Mouse (Mus musculus): ENCODE results near the gene Limch1. TPM values are rescaled to one million over a fixed set of nuclear protein-coding genes. Genes with fewer than 3 reads are reported as not detected.

Gene Limch1
- polyA plus RNA-seq, 1 experiment from 2014 or later = 81.0 TPM

- Histone ChIP-seq H3K27ac (ENCODE audit: low read length) (peak overlapping the region; percentile 72), H3K4me3 (replicated peaks; ENCODE audit: low read length) (no peak overlapping the region), H3K27me3 (replicated peaks; ENCODE audit: control insufficient read depth, insufficient read depth, low read length) (no peaks in the 10 kb centered on the region), H3K36me3 (ENCODE audit: control insufficient read depth, insufficient read depth) (no peaks in the 10 kb centered on the region), H3K4me2 (ENCODE audit: low read length) (no peak overlapping the region), H3K4me1 (replicated peaks; ENCODE audit: control insufficient read depth, insufficient read depth, low read length) (peaks cover 33% of the 10 kb centered on the region), H3K9me3 (ENCODE audit: control insufficient read depth, low read length) (no peaks in the 10 kb centered on the region), H3K9ac (replicated peaks; ENCODE audit: low read depth, low read length) (no peak overlapping the region)
- peak; percentile 15; the same call in 1 of the 2 replicates for ATAC-seq
- WGBS = 35% methylated on average over 3 of the region's 3 CpGs
Measured at GRCm38 (mm10) chr5:66751332-66751980, 5.8 kb downstream of the Limch1 start.

GRCm38 (mm10) chr5:66753620-66754019, 8.0 kb downstream of the Limch1 start:
- no peaks in the 10 kb centered on the region for H3K9me3 ChIP-seq (ENCODE audit: control insufficient read depth, low read length)
- no peaks in the 10 kb centered on the region for H3K27me3 ChIP-seq (replicated peaks; ENCODE audit: control insufficient read depth, insufficient read depth, low read length)
- WGBS = 66% methylated on average over 9 of the region's 9 CpGs
- no peak overlapping the region for H3K4me2 ChIP-seq (ENCODE audit: low read length)
- no peak overlapping the region for H3K9ac ChIP-seq (replicated peaks; ENCODE audit: low read depth, low read length)
- no peaks in the 10 kb centered on the region for H3K36me3 ChIP-seq (ENCODE audit: control insufficient read depth, insufficient read depth)
- peaks cover 31% of the 10 kb centered on the region for H3K4me1 ChIP-seq (replicated peaks; ENCODE audit: control insufficient read depth, insufficient read depth, low read length)
- no peak overlapping the region for H3K4me3 ChIP-seq (replicated peaks; ENCODE audit: low read length)
- no peak for ATAC-seq
- no peak overlapping the region for H3K27ac ChIP-seq (ENCODE audit: low read length)

GRCm38 (mm10) chr5:66756821-66757705, 11.4 kb downstream of the Limch1 start:
- Histone ChIP-seq H3K27me3 (replicated peaks; ENCODE audit: control insufficient read depth, insufficient read depth, low read length) (no peaks in the 10 kb centered on the region), H3K4me1 (replicated peaks; ENCODE audit: control insufficient read depth, insufficient read depth, low read length) (peaks cover 18% of the 10 kb centered on the region), H3K4me3 (replicated peaks; ENCODE audit: low read length) (no peak overlapping the region), H3K4me2 (ENCODE audit: low read length) (no peak overlapping the region), H3K9me3 (ENCODE audit: control insufficient read depth, low read length) (no peaks in the 10 kb centered on the region), H3K36me3 (ENCODE audit: control insufficient read depth, insufficient read depth) (no peaks in the 10 kb centered on the region), H3K9ac (replicated peaks; ENCODE audit: low read depth, low read length) (no peak overlapping the region), H3K27ac (ENCODE audit: low read length) (peak overlapping the region; percentile 10; the same call in 1 of the 2 replicates)
- ATAC-seq = peak; percentile 83
- 70% methylated on average over 10 of the region's 10 CpGs for WGBS

- WGBS = 52% methylated on average over 2 of the region's 2 CpGs
- Histone ChIP-seq H3K4me3 (replicated peaks; ENCODE audit: low read length) (no peak overlapping the region), H3K36me3 (ENCODE audit: control insufficient read depth, insufficient read depth) (no peaks in the 10 kb centered on the region), H3K9me3 (ENCODE audit: control insufficient read depth, low read length) (no peaks in the 10 kb centered on the region), H3K4me1 (replicated peaks; ENCODE audit: control insufficient read depth, insufficient read depth, low read length) (peaks cover 18% of the 10 kb centered on the region), H3K27ac (ENCODE audit: low read length) (0 out of 2 replicates have a peak overlapping the region, but pooled peaks have one; percentile 30), H3K9ac (replicated peaks; ENCODE audit: low read depth, low read length) (no peak overlapping the region), H3K4me2 (ENCODE audit: low read length) (no peak overlapping the region), H3K27me3 (replicated peaks; ENCODE audit: control insufficient read depth, insufficient read depth, low read length) (no peaks in the 10 kb centered on the region)
- peak; percentile 23 for ATAC-seq
Measured at GRCm38 (mm10) chr5:66757706-66758237, 12.1 kb downstream of the Limch1 start.

- no peak overlapping the region for H3K4me2 ChIP-seq (ENCODE audit: low read length)
- H3K4me3 ChIP-seq (replicated peaks; ENCODE audit: low read length) = no peak overlapping the region
- H3K9me3 ChIP-seq (ENCODE audit: control insufficient read depth, low read length) = no peaks in the 10 kb centered on the region
- WGBS = 82% methylated on average over 2 of the region's 2 CpGs
- H3K4me1 ChIP-seq (replicated peaks; ENCODE audit: control insufficient read depth, insufficient read depth, low read length) = peaks cover 16% of the 10 kb centered on the region
- no peak overlapping the region for H3K9ac ChIP-seq (replicated peaks; ENCODE audit: low read depth, low read length)
- ATAC-seq = no peak
- no peaks in the 10 kb centered on the region for H3K27me3 ChIP-seq (replicated peaks; ENCODE audit: control insufficient read depth, insufficient read depth, low read length)
- no peaks in the 10 kb centered on the region for H3K36me3 ChIP-seq (ENCODE audit: control insufficient read depth, insufficient read depth)
- H3K27ac ChIP-seq (ENCODE audit: low read length) = no peak overlapping the region
Measured at GRCm38 (mm10) chr5:66759354-66759753, 13.7 kb downstream of the Limch1 start.

- no peak overlapping the region for H3K4me2 ChIP-seq (ENCODE audit: low read length)
- no peak for ATAC-seq
- H3K9me3 ChIP-seq (ENCODE audit: control insufficient read depth, low read length) = no peaks in the 10 kb centered on the region
- 91% methylated on average over 10 of the region's 10 CpGs for WGBS
- no peak overlapping the region for H3K27ac ChIP-seq (ENCODE audit: low read length)
- H3K4me3 ChIP-seq (replicated peaks; ENCODE audit: low read length) = no peak overlapping the region
- H3K36me3 ChIP-seq (ENCODE audit: control insufficient read depth, insufficient read depth) = no peaks in the 10 kb centered on the region
- peaks cover 16% of the 10 kb centered on the region for H3K4me1 ChIP-seq (replicated peaks; ENCODE audit: control insufficient read depth, insufficient read depth, low read length)
- H3K9ac ChIP-seq (replicated peaks; ENCODE audit: low read depth, low read length) = no peak overlapping the region
- no peaks in the 10 kb centered on the region for H3K27me3 ChIP-seq (replicated peaks; ENCODE audit: control insufficient read depth, insufficient read depth, low read length)
Measured at GRCm38 (mm10) chr5:66760747-66761146, 15.1 kb downstream of the Limch1 start.

- Histone ChIP-seq H3K4me1 (replicated peaks; ENCODE audit: control insufficient read depth, insufficient read depth, low read length) (peaks cover 12% of the 10 kb centered on the region), H3K4me3 (replicated peaks; ENCODE audit: low read length) (no peak overlapping the region), H3K9ac (replicated peaks; ENCODE audit: low read depth, low read length) (no peak overlapping the region), H3K27ac (ENCODE audit: low read length) (no peak overlapping the region), H3K27me3 (replicated peaks; ENCODE audit: control insufficient read depth, insufficient read depth, low read length) (no peaks in the 10 kb centered on the region), H3K36me3 (ENCODE audit: control insufficient read depth, insufficient read depth) (no peaks in the 10 kb centered on the region), H3K9me3 (ENCODE audit: control insufficient read depth, low read length) (no peaks in the 10 kb centered on the region), H3K4me2 (ENCODE audit: low read length) (no peak overlapping the region)
- 63% methylated on average over 2 of the region's 2 CpGs for WGBS
- peak; percentile 26; the same call in 1 of the 2 replicates for ATAC-seq
Measured at GRCm38 (mm10) chr5:66762006-66762405, 16.4 kb downstream of the Limch1 start.

- H3K4me1 ChIP-seq (replicated peaks; ENCODE audit: control insufficient read depth, insufficient read depth, low read length) = peaks cover 2% of the 10 kb centered on the region
- H3K9me3 ChIP-seq (ENCODE audit: control insufficient read depth, low read length) = no peaks in the 10 kb centered on the region
- H3K36me3 ChIP-seq (ENCODE audit: control insufficient read depth, insufficient read depth) = no peaks in the 10 kb centered on the region
- H3K27ac ChIP-seq (ENCODE audit: low read length) = no peak overlapping the region
- H3K4me3 ChIP-seq (replicated peaks; ENCODE audit: low read length) = no peak overlapping the region
- H3K27me3 ChIP-seq (replicated peaks; ENCODE audit: control insufficient read depth, insufficient read depth, low read length) = no peaks in the 10 kb centered on the region
- no peak overlapping the region for H3K9ac ChIP-seq (replicated peaks; ENCODE audit: low read depth, low read length)
- ATAC-seq = no peak
- no peak overlapping the region for H3K4me2 ChIP-seq (ENCODE audit: low read length)
- WGBS = 80% methylated on average over 6 of the region's 6 CpGs
Measured at GRCm38 (mm10) chr5:66764129-66764528, 18.5 kb downstream of the Limch1 start.

GRCm38 (mm10) chr5:66765911-66766310, 20.3 kb downstream of the Limch1 start:
- Histone ChIP-seq H3K27me3 (replicated peaks; ENCODE audit: control insufficient read depth, insufficient read depth, low read length) (no peaks in the 10 kb centered on the region), H3K4me1 (replicated peaks; ENCODE audit: control insufficient read depth, insufficient read depth, low read length) (peaks cover 2% of the 10 kb centered on the region), H3K9me3 (ENCODE audit: control insufficient read depth, low read length) (no peaks in the 10 kb centered on the region), H3K4me2 (ENCODE audit: low read length) (no peak overlapping the region), H3K4me3 (replicated peaks; ENCODE audit: low read length) (no peak overlapping the region), H3K9ac (replicated peaks; ENCODE audit: low read depth, low read length) (no peak overlapping the region), H3K27ac (ENCODE audit: low read length) (no peak overlapping the region), H3K36me3 (ENCODE audit: control insufficient read depth, insufficient read depth) (no peaks in the 10 kb centered on the region)
- ATAC-seq = no peak
- 74% methylated on average over 2 of the region's 2 CpGs for WGBS

Data from forebrain, embryonic 16.5 days (tissue).